Mouse (Mus musculus) midbrain, embryonic 14.5 days (tissue): Measurements from ENCODE around the gene Syngap1. TPM values are rescaled to one million over a fixed set of nuclear protein-coding genes. Genes with fewer than 3 reads are reported as not detected.

Source experiments
- ATAC-seq: fragments of 200-750 bp; cut with Nextera tagmentation; 2 replicates; pipeline ENCODE4 v1.8.0; 2017; ENCODE audit warnings: moderate number of reproducible peaks, moderate library complexity; ENCODE audit not compliant: low FRiP score, low TSS enrichment
- DNase-seq: peaks from one replicate; pipeline ENCODE4 v3.0.0-alpha.2; 2015
- H3K27ac ChIP-seq: fragments of 300-500 bp; sonication (generic); replicated peaks from 2 replicates; pipeline ENCODE4 v1.5.1; 2014; ENCODE audit warnings: mild to moderate bottlenecking, low read depth, low read length, moderate library complexity
- H3K27me3 ChIP-seq: fragments of 300-500 bp; sonication (generic); 2 replicates; pipeline ENCODE4 v1.6.1; 2014; ENCODE audit warnings: low read length, control low read depth, mixed read lengths; ENCODE audit not compliant: control insufficient read depth, insufficient read depth
- H3K36me3 ChIP-seq: fragments of 300-500 bp; sonication (generic); 2 replicates; pipeline ENCODE4 v1.6.1; 2014; ENCODE audit warnings: low read length, control low read depth; ENCODE audit not compliant: control insufficient read depth, insufficient read depth
- H3K4me1 ChIP-seq: fragments of 300-500 bp; sonication (generic); 2 replicates; pipeline ENCODE4 v1.6.1; 2014; ENCODE audit warnings: mild to moderate bottlenecking, antibody characterized with exemption, low read length, control low read depth; ENCODE audit not compliant: control insufficient read depth, insufficient read depth
- H3K4me2 ChIP-seq: fragments of 300-500 bp; sonication (generic); 2 replicates; pipeline ENCODE4 v1.6.1; 2014; ENCODE audit warnings: mild to moderate bottlenecking, low read length, moderate library complexity
- H3K4me3 ChIP-seq: fragments of 300-500 bp; sonication (generic); replicated peaks from 2 replicates; pipeline ENCODE4 v1.5.1; 2014; ENCODE audit warnings: low read depth, low read length
- H3K9ac ChIP-seq: fragments of 300-500 bp; sonication (generic); replicated peaks from 2 replicates; pipeline ENCODE4 v1.6.1; 2014; ENCODE audit warnings: mild to moderate bottlenecking, low read length, moderate library complexity
- H3K9me3 ChIP-seq: fragments of 300-500 bp; sonication (generic); 2 replicates; pipeline ENCODE4 v1.6.1; 2016; ENCODE audit warnings: low read length, control low read depth, mixed read lengths; ENCODE audit not compliant: control insufficient read depth
- WGBS: fragments of 180-500 bp; shearing (Covaris S2); extraction: QIAGEN DNeasy Blood & Tissue Kit; methylation state at CpG from one replicate; pipeline ENCODE4 v1.1.7; 2014; 5-methylcytosine and 5-hydroxymethylcytosine counted together
- polyA plus RNA-seq: library from polyadenylated mRNA; unstranded; fragments of >200 nt; fragmentation: Nextera tagmentation; extraction: Ambion mirVana; gene quantifications from 2 replicates; pipeline ENCODE4 v1.2.1, GENCODE M21; 2014

Gene Syngap1
- polyA plus RNA-seq, 1 experiment from 2014 or later: 5.5 TPM

- peak overlapping the region; percentile 69 for H3K4me3 ChIP-seq
- H3K4me1 ChIP-seq: peaks cover 73% of the 10 kb centered on the region
- peak overlapping the region; percentile 90 for H3K9ac ChIP-seq
- DNase-seq: peak; percentile 43
- H3K27me3 ChIP-seq: no peaks in the 10 kb centered on the region
- H3K4me2 ChIP-seq: peak overlapping the region; percentile 92
- WGBS: 6% methylated on average over 13 of the region's 14 CpGs
- peak overlapping the region; percentile 93 for H3K27ac ChIP-seq
- H3K9me3 ChIP-seq: no peaks in the 10 kb centered on the region
- no peaks in the 10 kb centered on the region for H3K36me3 ChIP-seq
- ATAC-seq: peak; percentile 46; the same call in 1 of the 2 replicates
Observed at GRCm38 (mm10) chr17:26949051-26949577, 8.1 kb downstream of the Syngap1 start.

GRCm38 (mm10) chr17:26949866-26950265 lies 8.8 kb downstream of the Syngap1 start:
- Histone ChIP-seq H3K4me3 (peak overlapping the region; percentile 69), H3K9me3 (no peaks in the 10 kb centered on the region), H3K4me2 (peak overlapping the region; percentile 92), H3K27me3 (no peaks in the 10 kb centered on the region), H3K27ac (peak overlapping the region; percentile 93; the same call in 1 of the 2 replicates), H3K36me3 (peaks cover 2% of the 10 kb centered on the region), H3K9ac (peak overlapping the region; percentile 32; the same call in 1 of the 2 replicates), H3K4me1 (peaks cover 73% of the 10 kb centered on the region)
- ATAC-seq (no peak), DNase-seq (peak; percentile 15)
- WGBS: 27% methylated on average over 5 of the region's 5 CpGs

- ATAC-seq (no peak), DNase-seq (no peak)
- H3K4me2 ChIP-seq: peak overlapping the region; percentile 92
- peak overlapping the region; percentile 58 for H3K27ac ChIP-seq
- H3K27me3 ChIP-seq: no peaks in the 10 kb centered on the region
- no peaks in the 10 kb centered on the region for H3K9me3 ChIP-seq
- H3K4me1 ChIP-seq: peaks cover 66% of the 10 kb centered on the region
- WGBS: 34% methylated on average over 7 of the region's 7 CpGs
- peak overlapping the region; percentile 55 for H3K9ac ChIP-seq
- peaks cover 11% of the 10 kb centered on the region for H3K36me3 ChIP-seq
- H3K4me3 ChIP-seq: peak overlapping the region; percentile 36
Observed at GRCm38 (mm10) chr17:26950560-26951288, 9.7 kb downstream of the Syngap1 start.

- H3K9me3 ChIP-seq: no peaks in the 10 kb centered on the region
- H3K4me2 ChIP-seq: peak overlapping the region; percentile 92
- no peaks in the 10 kb centered on the region for H3K27me3 ChIP-seq
- WGBS: 2% methylated on average over 9 of the region's 11 CpGs
- H3K27ac ChIP-seq: peak overlapping the region; percentile 58
- H3K4me3 ChIP-seq: peak overlapping the region; percentile 36
- peaks cover 18% of the 10 kb centered on the region for H3K36me3 ChIP-seq
- H3K4me1 ChIP-seq: peaks cover 59% of the 10 kb centered on the region
- DNase-seq: peak; percentile 93
- peak overlapping the region; percentile 62 for H3K9ac ChIP-seq
- ATAC-seq: peak; percentile 68; the same call in 1 of the 2 replicates
Observed at GRCm38 (mm10) chr17:26951406-26951805, 10.4 kb downstream of the Syngap1 start.

GRCm38 (mm10) chr17:26951952-26952877 lies 11.2 kb downstream of the Syngap1 start:
- ATAC-seq (0 out of 2 replicates have a peak, but pooled peaks have one; percentile 7), DNase-seq (peak; percentile 12)
- H3K4me3 ChIP-seq: peak overlapping the region; percentile 36
- peak overlapping the region; percentile 92 for H3K4me2 ChIP-seq
- peaks cover 26% of the 10 kb centered on the region for H3K36me3 ChIP-seq
- WGBS: 3% methylated on average over 23 of the region's 23 CpGs
- H3K4me1 ChIP-seq: peaks cover 51% of the 10 kb centered on the region
- H3K9me3 ChIP-seq: no peaks in the 10 kb centered on the region
- H3K9ac ChIP-seq: peak overlapping the region; percentile 62
- no peaks in the 10 kb centered on the region for H3K27me3 ChIP-seq
- peak overlapping the region; percentile 58 for H3K27ac ChIP-seq

- Histone ChIP-seq H3K27ac (peak overlapping the region; percentile 57; the same call in 1 of the 2 replicates), H3K9ac (peak overlapping the region; percentile 62), H3K27me3 (no peaks in the 10 kb centered on the region), H3K9me3 (no peaks in the 10 kb centered on the region), H3K4me3 (peak overlapping the region; percentile 36), H3K36me3 (peaks cover 35% of the 10 kb centered on the region), H3K4me2 (peak overlapping the region; percentile 92), H3K4me1 (peaks cover 45% of the 10 kb centered on the region)
- ATAC-seq (no peak), DNase-seq (no peak)
- 18% methylated on average over 6 of the region's 6 CpGs for WGBS
Observed at GRCm38 (mm10) chr17:26953201-26953600, 12.1 kb downstream of the Syngap1 start.

GRCm38 (mm10) chr17:26953726-26954125 lies 12.7 kb downstream of the Syngap1 start:
- Histone ChIP-seq H3K9ac (peak overlapping the region; percentile 62), H3K36me3 (peaks cover 40% of the 10 kb centered on the region), H3K27ac (peak overlapping the region; percentile 57), H3K9me3 (no peaks in the 10 kb centered on the region), H3K4me2 (peak overlapping the region; percentile 92), H3K4me3 (peak overlapping the region; percentile 36), H3K4me1 (peaks cover 45% of the 10 kb centered on the region), H3K27me3 (no peaks in the 10 kb centered on the region)
- DNase-seq (peak; percentile 31), ATAC-seq (no peak)
- WGBS: 16% methylated on average over 12 of the region's 16 CpGs

- Histone ChIP-seq H3K4me3 (no peak overlapping the region), H3K27ac (no peak overlapping the region), H3K9me3 (no peaks in the 10 kb centered on the region), H3K9ac (no peak overlapping the region), H3K4me1 (peaks cover 23% of the 10 kb centered on the region), H3K36me3 (peaks cover 66% of the 10 kb centered on the region), H3K27me3 (no peaks in the 10 kb centered on the region), H3K4me2 (no peak overlapping the region)
- 83% methylated on average over 5 of the region's 5 CpGs for WGBS
- DNase-seq (no peak), ATAC-seq (no peak)
Observed at GRCm38 (mm10) chr17:26956309-26956708, 15.3 kb downstream of the Syngap1 start.
